Mouse (Mus musculus): ENCODE results near the gene A930033H14Rik. TPM values are rescaled to one million over a fixed set of nuclear protein-coding genes. Genes with fewer than 3 reads are reported as not detected.

A930033H14Rik gene
- polyA plus RNA-seq, 1 experiment = 1.9 TPM

- no peak overlapping the region for H3ac ChIP-seq (ENCODE audit: control insufficient read depth, insufficient read length)
- H3K4me3 ChIP-seq = no peak overlapping the region
- H3K36me3 ChIP-seq (ENCODE audit: control insufficient read depth, insufficient read depth) = no peaks in the 10 kb centered on the region
- peak overlapping the region; percentile 56 for H3K4me2 ChIP-seq (ENCODE audit: low read depth)
- H3K79me2 ChIP-seq (ENCODE audit: control insufficient read depth, insufficient read depth) = no peaks in the 10 kb centered on the region
- no peaks in the 10 kb centered on the region for H3K27me3 ChIP-seq (ENCODE audit: control insufficient read depth, insufficient read depth, insufficient read length)
- TF ChIP-seq MYOD1 (IDR thresholded peaks at IDR 0.05; ENCODE audit: control insufficient read depth in 1 of 3, insufficient read length in 2 of 3, low read depth in 2 of 3) (no peak), MYOG (IDR thresholded peaks at IDR 0.05; ENCODE audit: control insufficient read depth in 1 of 3, insufficient read depth in 1 of 3, insufficient read length in 2 of 3, low read depth in 2 of 3) (no peak), TCF12 (IDR thresholded peaks at IDR 0.05; ENCODE audit: insufficient read depth, poor library complexity, severe bottlenecking) (no peak), MAX (IDR thresholded peaks at IDR 0.05; ENCODE audit: low read depth) (no peak)
These were observed 34.6 kb upstream of the A930033H14Rik start for GRCm38 (mm10) chr10:69247311-69248033.

GRCm38 (mm10) chr10:69246762-69247161 is 33.9 kb upstream of the A930033H14Rik start:
- Histone ChIP-seq H3K79me2 (ENCODE audit: control insufficient read depth, insufficient read depth) (no peaks in the 10 kb centered on the region), H3K4me2 (ENCODE audit: low read depth) (peak overlapping the region; percentile 56), H3K4me3 (no peak overlapping the region), H3ac (ENCODE audit: control insufficient read depth, insufficient read length) (no peak overlapping the region), H3K27me3 (ENCODE audit: control insufficient read depth, insufficient read depth, insufficient read length) (no peaks in the 10 kb centered on the region), H3K36me3 (ENCODE audit: control insufficient read depth, insufficient read depth) (no peaks in the 10 kb centered on the region)
- TF ChIP-seq E2F4 (IDR thresholded peaks at IDR 0.05; ENCODE audit: insufficient read depth) (no peak), REST (IDR thresholded peaks at IDR 0.05; ENCODE audit: insufficient read depth, insufficient read length) (no peak), CEBPB (IDR thresholded peaks at IDR 0.05; ENCODE audit: insufficient read depth, poor library complexity, severe bottlenecking) (no peak), POLR2AphosphoS2 (IDR thresholded peaks at IDR 0.05; ENCODE audit: insufficient read length, low read depth) (no peak), TCF12 (IDR thresholded peaks at IDR 0.05; ENCODE audit: insufficient read depth, poor library complexity, severe bottlenecking) (no peak), MYOD1 (IDR thresholded peaks at IDR 0.05; ENCODE audit: control insufficient read depth in 1 of 3, insufficient read length in 2 of 3, low read depth in 2 of 3) (peak in 2 of 3 experiments; percentile 58 to 68), MYOG (IDR thresholded peaks at IDR 0.05; ENCODE audit: control insufficient read depth in 1 of 3, insufficient read depth in 1 of 3, insufficient read length in 2 of 3, low read depth in 2 of 3) (peak in 1 of 3 experiments; percentile 70), SRF (IDR thresholded peaks at IDR 0.05; ENCODE audit: control insufficient read depth, insufficient read length, low read depth) (no peak)

DNA sequence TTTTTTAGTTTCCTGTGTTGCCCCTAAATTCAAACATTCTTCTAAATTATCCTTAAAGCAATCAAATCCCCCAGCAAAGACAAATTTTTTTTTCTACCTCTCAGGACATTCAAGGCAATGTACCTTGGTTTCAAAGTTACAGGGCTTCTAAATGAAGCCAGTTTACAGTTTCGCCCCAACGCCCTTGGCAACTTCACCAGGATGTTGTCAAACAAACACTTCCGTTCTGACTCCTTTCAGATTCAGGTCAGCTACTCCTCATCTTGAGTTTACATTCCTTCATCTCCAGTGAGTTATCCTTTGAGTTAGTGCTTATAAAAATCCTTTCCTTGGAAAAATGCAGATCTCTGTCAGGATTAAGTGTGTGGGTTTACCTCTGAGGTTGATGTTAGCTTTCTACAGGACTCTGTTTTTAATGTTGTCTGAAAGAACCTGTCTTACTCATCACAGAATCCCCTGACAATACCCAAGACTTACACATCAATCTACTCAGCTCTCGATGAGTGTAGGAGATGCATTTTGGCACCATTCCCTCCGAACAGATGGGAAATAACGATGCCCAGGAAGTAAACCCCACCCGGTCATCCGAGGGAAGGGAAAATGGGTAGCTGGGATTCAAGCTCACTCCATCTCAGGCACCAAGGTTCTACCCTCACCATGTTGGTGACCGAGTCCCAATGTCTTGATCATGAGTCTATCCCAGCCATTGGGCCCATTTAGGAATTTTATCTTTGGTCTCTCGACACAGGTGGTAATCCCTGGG is 33.2 kb upstream of the A930033H14Rik start:
- Histone ChIP-seq H3K27me3 (ENCODE audit: control insufficient read depth, insufficient read depth, insufficient read length) (no peaks in the 10 kb centered on the region), H3K36me3 (ENCODE audit: control insufficient read depth, insufficient read depth) (no peaks in the 10 kb centered on the region), H3K79me2 (ENCODE audit: control insufficient read depth, insufficient read depth) (no peaks in the 10 kb centered on the region), H3K4me3 (no peak overlapping the region), H3ac (ENCODE audit: control insufficient read depth, insufficient read length) (no peak overlapping the region), H3K4me2 (ENCODE audit: low read depth) (peak overlapping the region; percentile 56)
- TF ChIP-seq MYOD1 (IDR thresholded peaks at IDR 0.05; ENCODE audit: control insufficient read depth in 1 of 3, insufficient read length in 2 of 3, low read depth in 2 of 3) = no peak
- TF ChIP-seq TCF12 (IDR thresholded peaks at IDR 0.05; ENCODE audit: insufficient read depth, poor library complexity, severe bottlenecking) = no peak
- no peak for TF ChIP-seq CEBPB (IDR thresholded peaks at IDR 0.05; ENCODE audit: insufficient read depth, poor library complexity, severe bottlenecking)
- TF ChIP-seq SRF (IDR thresholded peaks at IDR 0.05; ENCODE audit: control insufficient read depth, insufficient read length, low read depth) = no peak
- TF ChIP-seq E2F4 (IDR thresholded peaks at IDR 0.05; ENCODE audit: insufficient read depth) = no peak
- TF ChIP-seq POLR2AphosphoS2 (IDR thresholded peaks at IDR 0.05; ENCODE audit: insufficient read length, low read depth) = no peak
- TF ChIP-seq USF1 (IDR thresholded peaks at IDR 0.05; ENCODE audit: low read depth) = no peak
- TF ChIP-seq POLR2A (IDR thresholded peaks at IDR 0.05; ENCODE audit: insufficient read length, low read depth) = no peak
- TF ChIP-seq MYOG (IDR thresholded peaks at IDR 0.05; ENCODE audit: control insufficient read depth in 1 of 3, insufficient read depth in 1 of 3, insufficient read length in 2 of 3, low read depth in 2 of 3) = no peak
- TF ChIP-seq TCF3 (IDR thresholded peaks at IDR 0.05; ENCODE audit: insufficient read length, low read depth) = no peak
- no peak for TF ChIP-seq MAX (IDR thresholded peaks at IDR 0.05; ENCODE audit: low read depth)
- no peak for TF ChIP-seq REST (IDR thresholded peaks at IDR 0.05; ENCODE audit: insufficient read depth, insufficient read length)

- H3K4me3 ChIP-seq = no peak overlapping the region
- H3ac ChIP-seq (ENCODE audit: control insufficient read depth, insufficient read length) = no peak overlapping the region
- H3K4me2 ChIP-seq (ENCODE audit: low read depth) = no peak overlapping the region
- no peaks in the 10 kb centered on the region for H3K79me2 ChIP-seq (ENCODE audit: control insufficient read depth, insufficient read depth)
- TF ChIP-seq MAX (IDR thresholded peaks at IDR 0.05; ENCODE audit: low read depth) (no peak), TCF12 (IDR thresholded peaks at IDR 0.05; ENCODE audit: insufficient read depth, poor library complexity, severe bottlenecking) (no peak), USF1 (IDR thresholded peaks at IDR 0.05; ENCODE audit: low read depth) (no peak), POLR2AphosphoS2 (IDR thresholded peaks at IDR 0.05; ENCODE audit: insufficient read length, low read depth) (no peak), E2F4 (IDR thresholded peaks at IDR 0.05; ENCODE audit: insufficient read depth) (no peak), MYOD1 (IDR thresholded peaks at IDR 0.05; ENCODE audit: control insufficient read depth in 1 of 3, insufficient read length in 2 of 3, low read depth in 2 of 3) (no peak), MYOG (IDR thresholded peaks at IDR 0.05; ENCODE audit: control insufficient read depth in 1 of 3, insufficient read depth in 1 of 3, insufficient read length in 2 of 3, low read depth in 2 of 3) (no peak), SRF (IDR thresholded peaks at IDR 0.05; ENCODE audit: control insufficient read depth, insufficient read length, low read depth) (no peak), POLR2A (IDR thresholded peaks at IDR 0.05; ENCODE audit: insufficient read length, low read depth) (no peak), CEBPB (IDR thresholded peaks at IDR 0.05; ENCODE audit: insufficient read depth, poor library complexity, severe bottlenecking) (no peak), TCF3 (IDR thresholded peaks at IDR 0.05; ENCODE audit: insufficient read length, low read depth) (no peak), REST (IDR thresholded peaks at IDR 0.05; ENCODE audit: insufficient read depth, insufficient read length) (no peak)
- no peaks in the 10 kb centered on the region for H3K36me3 ChIP-seq (ENCODE audit: control insufficient read depth, insufficient read depth)
- no peaks in the 10 kb centered on the region for H3K27me3 ChIP-seq (ENCODE audit: control insufficient read depth, insufficient read depth, insufficient read length)
These were observed 32.3 kb upstream of the A930033H14Rik start for GRCm38 (mm10) chr10:69245151-69245550.

Measured in myocyte (in vitro differentiated cells).